Mouse (Mus musculus): ENCODE results near the gene Ppp1r9a.
"Not testable (repeated sequence)": the region's sequence is repeated elsewhere in the genome, so short reads cannot be mapped to it uniquely, and the experiment has no call there.

The Ppp1r9a gene

GRCm38 (mm10) chr6:4902674-4903324 is at the start of gene Ppp1r9a:
Gene Ppp1r9a (plus strand): TSS chr6:4902917.
- DNase-seq (ENCODE audit: low spot score): peak; percentile 59

- DNase-seq (ENCODE audit: low spot score): no peak
Measured at GRCm38 (mm10) chr6:4855236-4855635, 47.5 kb upstream of the Ppp1r9a start.

- DNase-seq (ENCODE audit: low spot score): no peak
Measured at GRCm38 (mm10) chr6:4856919-4857318, 45.8 kb upstream of the Ppp1r9a start.

- no peak for DNase-seq (ENCODE audit: low spot score)
Measured at GRCm38 (mm10) chr6:4884316-4884715, 18.4 kb upstream of the Ppp1r9a start.

- DNase-seq (ENCODE audit: low spot score): no peak
Measured at GRCm38 (mm10) chr6:4889544-4889943, 13.2 kb upstream of the Ppp1r9a start.

GRCm38 (mm10) chr6:4892417-4892816 is 10.3 kb upstream of the Ppp1r9a start:
- DNase-seq (ENCODE audit: low spot score): no peak

GRCm38 (mm10) chr6:4893312-4893711 is 9.4 kb upstream of the Ppp1r9a start:
- not testable (repeated sequence) for DNase-seq (ENCODE audit: low spot score)

- DNase-seq (ENCODE audit: low spot score): no peak
Measured at GRCm38 (mm10) chr6:4899906-4900305, 2.8 kb upstream of the Ppp1r9a start.

GRCm38 (mm10) chr6:4903325-4904054 is 773 bp downstream of the Ppp1r9a start:
- peak; percentile 41 for DNase-seq (ENCODE audit: low spot score)

GRCm38 (mm10) chr6:4904055-4904450 is 1.3 kb downstream of the Ppp1r9a start:
- peak; percentile 18 for DNase-seq (ENCODE audit: low spot score)

- DNase-seq (ENCODE audit: low spot score): no peak
Measured at GRCm38 (mm10) chr6:4910042-4910634, 7.4 kb downstream of the Ppp1r9a start.

GRCm38 (mm10) chr6:4918470-4918869 is 15.8 kb downstream of the Ppp1r9a start:
- no peak for DNase-seq (ENCODE audit: low spot score)

GRCm38 (mm10) chr6:4923791-4924190 is 21.1 kb downstream of the Ppp1r9a start:
- DNase-seq (ENCODE audit: low spot score): not testable (repeated sequence)

GRCm38 (mm10) chr6:4925966-4926687 is 23.4 kb downstream of the Ppp1r9a start:
- no peak for DNase-seq (ENCODE audit: low spot score)

GRCm38 (mm10) chr6:4930321-4930720 is 27.6 kb downstream of the Ppp1r9a start:
- no peak for DNase-seq (ENCODE audit: low spot score)

- no peak for DNase-seq (ENCODE audit: low spot score)
Measured at GRCm38 (mm10) chr6:4938901-4939300, 36.2 kb downstream of the Ppp1r9a start.

- no peak for DNase-seq (ENCODE audit: low spot score)
Measured at GRCm38 (mm10) chr6:4940086-4940485, 37.4 kb downstream of the Ppp1r9a start.

- no peak for DNase-seq (ENCODE audit: low spot score)
Measured at GRCm38 (mm10) chr6:4940639-4941038, 37.9 kb downstream of the Ppp1r9a start.

- no peak for DNase-seq (ENCODE audit: low spot score)
Measured at GRCm38 (mm10) chr6:4943821-4944220, 41.1 kb downstream of the Ppp1r9a start.

- DNase-seq (ENCODE audit: low spot score): no peak
Measured at GRCm38 (mm10) chr6:4948056-4948455, 45.3 kb downstream of the Ppp1r9a start.

GRCm38 (mm10) chr6:4949701-4950100 is 47.0 kb downstream of the Ppp1r9a start:
- no peak for DNase-seq (ENCODE audit: low spot score)

GRCm38 (mm10) chr6:4953028-4953719 is 50.5 kb downstream of the Ppp1r9a start:
- DNase-seq (ENCODE audit: low spot score): no peak

Measured in urinary bladder, postnatal 14 days (tissue).